ENCODE assay signal across 8 mouse cellular contexts in genomic region chr14:20544467-20545411, GRCm38 (mm10). TPM values are rescaled to one million over a fixed set of nuclear protein-coding genes. Genes with fewer than 3 reads are reported as not detected.
DNase-seq lines count a peak whose midpoint lies in the region; ATAC-seq and TF ChIP-seq lines count a peak whose summit lies in the region.

No protein-coding gene starts in this region.

- DNase-seq in left cerebral cortex, adult 2 months (ENCODE audit: extremely low spot score in 1 of 2, low spot score in 2 of 2), result no peak
- no peak for DNase-seq in left cerebral cortex, adult 11 months (ENCODE audit: low spot score)
- DNase-seq in c-Kit-positive CD71-positive TER-119-negative erythroid progenitor cells, embryonic 14.5 days (ENCODE audit: low read depth), result peak; percentile 65
- DNase-seq in midbrain, embryonic 14.5 days, result no peak
- DNase-seq in ovary, postnatal 14 days (ENCODE audit: low spot score), result no peak
- no peak for DNase-seq in thymus, adult 2 months
- no peak for DNase-seq in gastrocnemius, postnatal 36 days

- H3K36me3 ChIP-seq in hindbrain, embryonic 15.5 days, result peaks cover 13% of the 10 kb centered on the region
- H3K36me3 ChIP-seq in midbrain, embryonic 14.5 days (ENCODE audit: control insufficient read depth, insufficient read depth, low read length), result peaks cover 13% of the 10 kb centered on the region
- H3K36me3 ChIP-seq in thymus, adult 2 months (ENCODE audit: control insufficient read depth, insufficient read depth, low read length), result no peaks in the 10 kb centered on the region

- peak overlapping the region; percentile 66 for H3K4me2 ChIP-seq in hindbrain, embryonic 15.5 days
- H3K4me2 ChIP-seq in midbrain, embryonic 14.5 days (ENCODE audit: low read length), result peak overlapping the region; percentile 71

- ATAC-seq in hindbrain, embryonic 15.5 days (ENCODE audit: low FRiP score, low read depth), result no peak
- no peak for ATAC-seq in midbrain, embryonic 14.5 days (ENCODE audit: low FRiP score, low TSS enrichment)

- peaks cover 23% of the 10 kb centered on the region for H3K4me1 ChIP-seq in hindbrain, embryonic 15.5 days (replicated peaks)
- peaks cover 11% of the 10 kb centered on the region for H3K4me1 ChIP-seq in midbrain, embryonic 14.5 days (ENCODE audit: control insufficient read depth, insufficient read depth, low read length)
- H3K4me1 ChIP-seq in thymus, adult 2 months (replicated peaks; ENCODE audit: control insufficient read depth, insufficient read depth, low read length), result no peaks in the 10 kb centered on the region; the same call in 1 of the 2 replicates

- H3K27me3 ChIP-seq in hindbrain, embryonic 15.5 days, result no peaks in the 10 kb centered on the region
- H3K27me3 ChIP-seq in midbrain, embryonic 14.5 days (ENCODE audit: control insufficient read depth, insufficient read depth, low read length), result no peaks in the 10 kb centered on the region
- no peaks in the 10 kb centered on the region for H3K27me3 ChIP-seq in thymus, adult 2 months (ENCODE audit: control insufficient read depth, insufficient read depth, low read length)

- H3K9me3 ChIP-seq in hindbrain, embryonic 15.5 days, result no peaks in the 10 kb centered on the region
- H3K9me3 ChIP-seq in midbrain, embryonic 14.5 days (ENCODE audit: control insufficient read depth, low read length), result no peaks in the 10 kb centered on the region

- H3K4me3 ChIP-seq in left cerebral cortex, adult 2 months, result peak overlapping the region; percentile 70
- H3K4me3 ChIP-seq in hindbrain, embryonic 15.5 days, result peak overlapping the region; percentile 97
- peak overlapping the region; percentile 90 for H3K4me3 ChIP-seq in midbrain, embryonic 14.5 days (replicated peaks; ENCODE audit: low read depth, low read length)
- H3K4me3 ChIP-seq in thymus, adult 2 months (ENCODE audit: control insufficient read depth, insufficient read depth, low read length), result no peak overlapping the region

- no peak for TF ChIP-seq POLR2A in thymus, adult 2 months (IDR thresholded peaks at IDR 0.05; ENCODE audit: control insufficient read depth, extremely low read depth, insufficient read depth, low read length, poor library complexity)

- H3K9ac ChIP-seq in hindbrain, embryonic 15.5 days, result peak overlapping the region; percentile 17; the same call in 1 of the 2 replicates
- no peak overlapping the region for H3K9ac ChIP-seq in midbrain, embryonic 14.5 days (replicated peaks; ENCODE audit: low read length)

- intact Hi-C loops in left cerebral cortex, adult 2 months (cut with DNase I), result loop anchor here (5.0 kb wide), 1 partner anchor 142 kb away; no protein-coding TSS in a partner anchor
- intact Hi-C loops in gastrocnemius, postnatal 36 days (cut with DNase I), result no loop called here

- no peak overlapping the region for H3K27ac ChIP-seq in left cerebral cortex, adult 2 months
- no peak overlapping the region for H3K27ac ChIP-seq in hindbrain, embryonic 15.5 days (replicated peaks)
- no peak overlapping the region for H3K27ac ChIP-seq in midbrain, embryonic 14.5 days (replicated peaks; ENCODE audit: low read depth, low read length)
- no peak overlapping the region for H3K27ac ChIP-seq in thymus, adult 2 months (ENCODE audit: control insufficient read depth, insufficient read depth, low read length)

- WGBS in hindbrain, embryonic 15.5 days, result 69% methylated on average over 7 of the region's 7 CpGs
- 82% methylated on average over 7 of the region's 7 CpGs for WGBS in midbrain, embryonic 14.5 days
- 45% methylated on average over 7 of the region's 7 CpGs for WGBS in thymus, adult 2 months

- no peak for TF ChIP-seq CTCF in left cerebral cortex, adult 2 months (IDR thresholded peaks at IDR 0.05)
- no peak for TF ChIP-seq CTCF in thymus, adult 2 months (IDR thresholded peaks at IDR 0.05; ENCODE audit: borderline replicate concordance, control insufficient read depth, extremely low read depth, insufficient read depth, low read length, poor library complexity)

RNA-seq across cellular contexts. Expression of gene Ppp3cb, which starts 1.6 kb away (rescaled TPM):
- 100 to 1,000 TPM; 267 to 280 TPM for total RNA-seq in left cerebral cortex, adult 2 months (2021)
- 86.6 and 90.7 TPM in 2 replicates for polyA plus RNA-seq in hindbrain, embryonic 15.5 days (2015; fragmentation: Nextera tagmentation; extraction: Ambion mirVana)
- 119 and 122 TPM in 2 replicates for polyA plus RNA-seq in midbrain, embryonic 14.5 days (2014; fragmentation: Nextera tagmentation; extraction: Ambion mirVana)
- 26.1 and 29.1 TPM in 2 replicates for polyA plus RNA-seq in thymus, adult 2 months (2012; rRNA removed)
- total RNA-seq in gastrocnemius, postnatal 36 days (2021), result 100 to 1,000 TPM; 158 to 159 TPM

RNA-seq across cellular contexts. Expression of gene Mss51, which starts 48.0 kb away (rescaled TPM):
- 1 to 10 TPM in 1 of 2 experiments, under 1 TPM in 1; 0.97 to 1.2 TPM for total RNA-seq in left cerebral cortex, adult 2 months (2021)
- polyA plus RNA-seq in hindbrain, embryonic 15.5 days (2015; fragmentation: Nextera tagmentation; extraction: Ambion mirVana), result 0.39 and 0.67 TPM in 2 replicates
- 0.27 and 0.49 TPM in 2 replicates for polyA plus RNA-seq in midbrain, embryonic 14.5 days (2014; fragmentation: Nextera tagmentation; extraction: Ambion mirVana)
- 2.9 and 3.9 TPM in 2 replicates for polyA plus RNA-seq in thymus, adult 2 months (2012; rRNA removed)
- 10 to 100 TPM; 20.2 to 36.2 TPM for total RNA-seq in gastrocnemius, postnatal 36 days (2021)
